ENCODE assay signal across 9 mouse cellular contexts in genomic region chr9:101159431-101159830, GRCm38 (mm10).
DNase-seq lines count a peak whose midpoint lies in the region; ATAC-seq and TF ChIP-seq lines count a peak whose summit lies in the region.
"Had no signal": no experiment of that assay in that cellular context is flagged by ENCODE, and none has a peak within 500 bp of the region (broad histone marks: within the 10 kb centered on the region; RNA-seq: fewer than 3 reads in every experiment).

No protein-coding gene starts in this region.

- POLR2A ChIA-PET in Patski (lab: Charles Lee): no interaction called here

- TF ChIP-seq CTCF in hindbrain, postnatal 0 days (IDR thresholded peaks at IDR 0.05; ENCODE audit: low read depth): peak; percentile 82
- peak; percentile 61 for TF ChIP-seq CTCF in Patski (IDR thresholded peaks at IDR 0.05)
- peak; percentile 82 for TF ChIP-seq CTCF in lung, postnatal 0 days (IDR thresholded peaks at IDR 0.05)

- 93% methylated on average over 1 of the region's 1 CpGs for WGBS in hindbrain, postnatal 0 days
- 89% methylated on average over 1 of the region's 1 CpGs for WGBS in hindbrain, embryonic 13.5 days
- WGBS in lung, postnatal 0 days: 96% methylated on average over 1 of the region's 1 CpGs
- WGBS in hindbrain, embryonic 10.5 days: 90% methylated on average over 1 of the region's 1 CpGs

- DNase-seq in hindbrain, postnatal 0 days (ENCODE audit: low spot score): peak; percentile 77
- peak; percentile 62 for DNase-seq in CD4-positive helper T cell, adult 2 months (ENCODE audit: low read depth, low spot score)
- no peak for DNase-seq in Patski (ENCODE audit: low read depth, low spot score)
- peak; percentile 61 for DNase-seq in embryo, embryonic 10 days (ENCODE audit: low spot score)
- peak; percentile 80 for DNase-seq in lung, postnatal 0 days (ENCODE audit: low spot score)
- no peak for DNase-seq in urinary bladder, adult 2 months (ENCODE audit: low spot score)
- no peak for DNase-seq in hindbrain, embryonic 10.5 days (ENCODE audit: low spot score)

- H3K9me3 ChIP-seq in hindbrain, postnatal 0 days (ENCODE audit: low read length): no peaks in the 10 kb centered on the region
- no peaks in the 10 kb centered on the region for H3K9me3 ChIP-seq in hindbrain, embryonic 13.5 days
- no peaks in the 10 kb centered on the region for H3K9me3 ChIP-seq in lung, postnatal 0 days (ENCODE audit: low read length)
- H3K9me3 ChIP-seq in hindbrain, embryonic 10.5 days: no peaks in the 10 kb centered on the region

- H3K4me1 ChIP-seq in hindbrain, postnatal 0 days (ENCODE audit: insufficient read depth, low read length): no peaks in the 10 kb centered on the region
- H3K4me1 ChIP-seq in hindbrain, embryonic 13.5 days (replicated peaks): no peaks in the 10 kb centered on the region
- H3K4me1 ChIP-seq in lung, postnatal 0 days (ENCODE audit: insufficient read depth, low read depth, low read length): no peaks in the 10 kb centered on the region
- no peaks in the 10 kb centered on the region for H3K4me1 ChIP-seq in hindbrain, embryonic 10.5 days (replicated peaks)

- no peak for TF ChIP-seq EP300 in lung, postnatal 0 days (IDR thresholded peaks at IDR 0.05)

- no peaks in the 10 kb centered on the region for H3K36me3 ChIP-seq in hindbrain, postnatal 0 days (ENCODE audit: insufficient read depth, low read length)
- H3K36me3 ChIP-seq in hindbrain, embryonic 13.5 days: peaks cover 5% of the 10 kb centered on the region; the same call in 1 of the 2 replicates
- no peaks in the 10 kb centered on the region for H3K36me3 ChIP-seq in lung, postnatal 0 days (ENCODE audit: insufficient read depth, low read length)
- peaks cover 9% of the 10 kb centered on the region; the same call in 1 of the 2 replicates for H3K36me3 ChIP-seq in hindbrain, embryonic 10.5 days

- no peak for ATAC-seq in hindbrain, postnatal 0 days
- no peak for ATAC-seq in hindbrain, embryonic 13.5 days (ENCODE audit: low FRiP score)
- no peak for ATAC-seq in Patski
- no peak for ATAC-seq in lung, postnatal 0 days

- CTCF ChIA-PET in Patski (lab: Charles Lee): interaction anchor here (1.5 kb wide), 1 partner anchor 10 kb away, joined by 6 read pairs; no protein-coding TSS in a partner anchor

- H3K4me3 ChIP-seq in hindbrain, postnatal 0 days (ENCODE audit: low read length): no peak overlapping the region
- H3K4me3 ChIP-seq in hindbrain, embryonic 13.5 days: no peak overlapping the region
- H3K4me3 ChIP-seq in lung, postnatal 0 days (ENCODE audit: low read depth, low read length): no peak overlapping the region
- no peak overlapping the region for H3K4me3 ChIP-seq in hindbrain, embryonic 10.5 days
- H3K4me3 ChIP-seq: erythroblast, embryonic 14.5 days had no signal

- H3K27ac ChIP-seq in hindbrain, postnatal 0 days: no peak overlapping the region
- no peak overlapping the region for H3K27ac ChIP-seq in hindbrain, embryonic 13.5 days
- H3K27ac ChIP-seq in lung, postnatal 0 days (ENCODE audit: low read length): no peak overlapping the region
- no peak overlapping the region for H3K27ac ChIP-seq in hindbrain, embryonic 10.5 days

- no peak overlapping the region for H3K9ac ChIP-seq in hindbrain, postnatal 0 days (replicated peaks; ENCODE audit: low read length)
- H3K9ac ChIP-seq in hindbrain, embryonic 13.5 days: no peak overlapping the region
- no peak overlapping the region for H3K9ac ChIP-seq in lung, postnatal 0 days (replicated peaks; ENCODE audit: low read depth)

- H3K27me3 ChIP-seq in hindbrain, postnatal 0 days (ENCODE audit: insufficient read depth, low read length): no peaks in the 10 kb centered on the region
- H3K27me3 ChIP-seq in hindbrain, embryonic 13.5 days: no peaks in the 10 kb centered on the region
- H3K27me3 ChIP-seq in Patski: no peaks in the 10 kb centered on the region
- H3K27me3 ChIP-seq in lung, postnatal 0 days (replicated peaks; ENCODE audit: insufficient read depth, low read length): no peaks in the 10 kb centered on the region
- H3K27me3 ChIP-seq in hindbrain, embryonic 10.5 days (ENCODE audit: insufficient read depth, poor library complexity, severe bottlenecking): no peaks in the 10 kb centered on the region

- in situ Hi-C loops in Patski (cut with MboI; ENCODE audit: low pct_unique_long_range_greater_than_20kb): loop anchor here (5.0 to 10.0 kb wide), 2 partner anchors 515 to 707 kb away; no protein-coding TSS in a partner anchor

- H3K4me2 ChIP-seq in hindbrain, postnatal 0 days (ENCODE audit: low read depth, low read length): no peak overlapping the region
- no peak overlapping the region for H3K4me2 ChIP-seq in hindbrain, embryonic 13.5 days
- no peak overlapping the region for H3K4me2 ChIP-seq in lung, postnatal 0 days (replicated peaks; ENCODE audit: low read depth, low read length)

Comparison
In these comparisons a context has a peak if more than half of its experiments do, and no peak if none do; other contexts are left out.
1. DNase-seq: peak in hindbrain, postnatal 0 days (single experiment), CD4-positive helper T cell, adult 2 months (single experiment), embryo, embryonic 10 days (single experiment) and lung, postnatal 0 days (single experiment); none in Patski (single experiment), urinary bladder, adult 2 months (single experiment) and hindbrain, embryonic 10.5 days (single experiment).
2. Peak in every context shown above with its lines, with median percentiles within 50 percentile points of each other: CTCF ChIP-seq.